Mouse (Mus musculus) ES-Bruce4 (cell line): ENCODE data around the gene Urb1.

Experiments used
- CTCF ChIP-seq: IDR thresholded peaks from one replicate; pipeline ENCODE4 v1.8.1; 2011; ENCODE audit warnings: low read depth, low read length
- EP300 ChIP-seq: IDR thresholded peaks from 2 replicates; pipeline ENCODE4 v1.6.1; 2011; ENCODE audit warnings: low read depth, low read length; ENCODE audit not compliant: insufficient read depth
- POLR2A ChIP-seq: IDR thresholded peaks from one replicate; pipeline ENCODE4 v1.8.1; 2011; ENCODE audit warnings: low read length; ENCODE audit not compliant: insufficient read depth

DNA sequence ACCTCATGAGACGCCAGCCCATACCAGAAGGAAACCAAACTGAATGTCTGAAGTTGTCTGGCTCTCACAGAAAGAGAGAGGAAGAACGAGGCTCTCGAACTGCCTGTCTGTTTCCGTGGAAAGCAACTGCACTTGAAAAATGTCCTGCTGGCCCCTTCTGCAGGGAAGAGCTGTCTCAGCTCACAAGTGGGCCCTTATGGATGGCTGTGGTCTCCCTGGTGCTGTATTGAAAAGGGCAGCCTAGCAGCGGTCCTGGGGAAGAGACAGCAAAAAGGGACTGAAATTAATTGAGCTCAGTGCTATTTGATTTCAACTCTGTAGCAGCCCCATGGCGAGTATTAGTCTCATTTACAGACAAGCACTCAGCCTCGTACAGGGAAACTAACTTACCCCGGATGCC lies 27.2 kb upstream of the Urb1 start:
- TF ChIP-seq POLR2A (no peak), CTCF (no peak), EP300 (no peak)
